Mouse (Mus musculus): Measurements from ENCODE around the gene Gm28036. TPM values are rescaled to one million over a fixed set of nuclear protein-coding genes. Genes with fewer than 3 reads are reported as not detected.

The Gm28036 gene
- 13.3 and 13.6 TPM in 2 replicates for polyA plus RNA-seq (2014; fragmentation: Nextera tagmentation; extraction: Ambion mirVana)

- no peak within 1 kb of the TSS for H3K9ac ChIP-seq (ENCODE audit: low read length)
- 94% methylated on average over 5 of the region's 5 CpGs for WGBS
- no peaks in the 10 kb centered on the region for H3K9me3 ChIP-seq (ENCODE audit: control insufficient read depth, low read length)
- H3K36me3 ChIP-seq (ENCODE audit: control insufficient read depth, insufficient read depth, low read length): peaks cover 39% of the 10 kb centered on the region
- DNase-seq (ENCODE audit: low spot score): no peak
- H3K27me3 ChIP-seq (replicated peaks; ENCODE audit: control insufficient read depth, insufficient read depth, low read length): no peaks in the 10 kb centered on the region
- no peaks in the 10 kb centered on the region for H3K4me1 ChIP-seq (replicated peaks; ENCODE audit: control insufficient read depth, insufficient read depth, low read length)
- H3K27ac ChIP-seq (ENCODE audit: low read depth): no peak within 1 kb of the TSS
- H3K4me3 ChIP-seq (ENCODE audit: low read depth, low read length): no peak within 1 kb of the TSS
- ATAC-seq (replicated peaks; ENCODE audit: low FRiP score, low TSS enrichment, low read depth): no peak
- no peak within 1 kb of the TSS for H3K4me2 ChIP-seq (ENCODE audit: low read length)
Measured at GRCm38 (mm10) chr2:156126992-156127391, at the start of gene Gm28036. TSS of gene Gm28036 (minus strand) at chr2:156127092.

GRCm38 (mm10) chr2:156166557-156166956 is 39.7 kb upstream of the Gm28036 start:
- Histone ChIP-seq H3K4me1 (replicated peaks; ENCODE audit: control insufficient read depth, insufficient read depth, low read length) (no peaks in the 10 kb centered on the region), H3K4me2 (ENCODE audit: low read length) (no peak overlapping the region), H3K27me3 (replicated peaks; ENCODE audit: control insufficient read depth, insufficient read depth, low read length) (no peaks in the 10 kb centered on the region), H3K27ac (ENCODE audit: low read depth) (no peak overlapping the region), H3K9me3 (ENCODE audit: control insufficient read depth, low read length) (no peaks in the 10 kb centered on the region), H3K36me3 (ENCODE audit: control insufficient read depth, insufficient read depth, low read length) (peaks cover 99% of the 10 kb centered on the region), H3K9ac (ENCODE audit: low read length) (no peak overlapping the region), H3K4me3 (ENCODE audit: low read depth, low read length) (no peak overlapping the region)
- 93% methylated on average over 5 of the region's 5 CpGs for WGBS
- ATAC-seq (replicated peaks; ENCODE audit: low FRiP score, low TSS enrichment, low read depth): no peak
- peak; percentile 47 for DNase-seq (ENCODE audit: low spot score)

GRCm38 (mm10) chr2:156165478-156165877 is 38.6 kb upstream of the Gm28036 start:
- Histone ChIP-seq H3K4me3 (ENCODE audit: low read depth, low read length) (no peak overlapping the region), H3K36me3 (ENCODE audit: control insufficient read depth, insufficient read depth, low read length) (peaks cover 98% of the 10 kb centered on the region), H3K9ac (ENCODE audit: low read length) (no peak overlapping the region), H3K27me3 (replicated peaks; ENCODE audit: control insufficient read depth, insufficient read depth, low read length) (no peaks in the 10 kb centered on the region), H3K9me3 (ENCODE audit: control insufficient read depth, low read length) (no peaks in the 10 kb centered on the region), H3K4me2 (ENCODE audit: low read length) (no peak overlapping the region), H3K4me1 (replicated peaks; ENCODE audit: control insufficient read depth, insufficient read depth, low read length) (no peaks in the 10 kb centered on the region), H3K27ac (ENCODE audit: low read depth) (no peak overlapping the region)
- no peak for ATAC-seq (replicated peaks; ENCODE audit: low FRiP score, low TSS enrichment, low read depth)
- 94% methylated on average over 1 of the region's 1 CpGs for WGBS
- DNase-seq (ENCODE audit: low spot score): no peak

GRCm38 (mm10) chr2:156151538-156151937 is 24.6 kb upstream of the Gm28036 start:
- Histone ChIP-seq H3K4me3 (ENCODE audit: low read depth, low read length) (no peak overlapping the region), H3K4me1 (replicated peaks; ENCODE audit: control insufficient read depth, insufficient read depth, low read length) (no peaks in the 10 kb centered on the region), H3K9ac (ENCODE audit: low read length) (no peak overlapping the region), H3K27ac (ENCODE audit: low read depth) (no peak overlapping the region), H3K9me3 (ENCODE audit: control insufficient read depth, low read length) (no peaks in the 10 kb centered on the region), H3K36me3 (ENCODE audit: control insufficient read depth, insufficient read depth, low read length) (peaks cover 91% of the 10 kb centered on the region), H3K4me2 (ENCODE audit: low read length) (no peak overlapping the region), H3K27me3 (replicated peaks; ENCODE audit: control insufficient read depth, insufficient read depth, low read length) (no peaks in the 10 kb centered on the region)
- ATAC-seq (replicated peaks; ENCODE audit: low FRiP score, low TSS enrichment, low read depth) (no peak), DNase-seq (ENCODE audit: low spot score) (no peak)

GRCm38 (mm10) chr2:156147316-156147915 is 20.5 kb upstream of the Gm28036 start:
- Histone ChIP-seq H3K27me3 (replicated peaks; ENCODE audit: control insufficient read depth, insufficient read depth, low read length) (no peaks in the 10 kb centered on the region), H3K27ac (ENCODE audit: low read depth) (no peak overlapping the region), H3K36me3 (ENCODE audit: control insufficient read depth, insufficient read depth, low read length) (peaks cover 63% of the 10 kb centered on the region), H3K9me3 (ENCODE audit: control insufficient read depth, low read length) (no peaks in the 10 kb centered on the region), H3K4me3 (ENCODE audit: low read depth, low read length) (no peak overlapping the region), H3K9ac (ENCODE audit: low read length) (no peak overlapping the region), H3K4me2 (ENCODE audit: low read length) (no peak overlapping the region), H3K4me1 (replicated peaks; ENCODE audit: control insufficient read depth, insufficient read depth, low read length) (peaks cover 5% of the 10 kb centered on the region; the same call in 1 of the 2 replicates)
- DNase-seq (ENCODE audit: low spot score) (no peak), ATAC-seq (replicated peaks; ENCODE audit: low FRiP score, low TSS enrichment, low read depth) (no peak)
- 81% methylated on average over 3 of the region's 3 CpGs for WGBS

- WGBS: 69% methylated on average over 5 of the region's 5 CpGs
- no peak overlapping the region for H3K9ac ChIP-seq (ENCODE audit: low read length)
- H3K27ac ChIP-seq (ENCODE audit: low read depth): no peak overlapping the region
- ATAC-seq (replicated peaks; ENCODE audit: low FRiP score, low TSS enrichment, low read depth) (no peak), DNase-seq (ENCODE audit: low spot score) (no peak)
- no peak overlapping the region for H3K4me2 ChIP-seq (ENCODE audit: low read length)
- peaks cover 5% of the 10 kb centered on the region; the same call in 1 of the 2 replicates for H3K4me1 ChIP-seq (replicated peaks; ENCODE audit: control insufficient read depth, insufficient read depth, low read length)
- H3K27me3 ChIP-seq (replicated peaks; ENCODE audit: control insufficient read depth, insufficient read depth, low read length): no peaks in the 10 kb centered on the region
- no peaks in the 10 kb centered on the region for H3K9me3 ChIP-seq (ENCODE audit: control insufficient read depth, low read length)
- H3K36me3 ChIP-seq (ENCODE audit: control insufficient read depth, insufficient read depth, low read length): peaks cover 54% of the 10 kb centered on the region
- H3K4me3 ChIP-seq (ENCODE audit: low read depth, low read length): no peak overlapping the region
Measured at GRCm38 (mm10) chr2:156146272-156146989, 19.5 kb upstream of the Gm28036 start.

- no peak for DNase-seq (ENCODE audit: low spot score)
- 62% methylated on average over 11 of the region's 11 CpGs for WGBS
- peaks cover 46% of the 10 kb centered on the region for H3K36me3 ChIP-seq (ENCODE audit: control insufficient read depth, insufficient read depth, low read length)
- H3K27me3 ChIP-seq (replicated peaks; ENCODE audit: control insufficient read depth, insufficient read depth, low read length): no peaks in the 10 kb centered on the region
- no peak for ATAC-seq (replicated peaks; ENCODE audit: low FRiP score, low TSS enrichment, low read depth)
- H3K9me3 ChIP-seq (ENCODE audit: control insufficient read depth, low read length): no peaks in the 10 kb centered on the region
- H3K4me1 ChIP-seq (replicated peaks; ENCODE audit: control insufficient read depth, insufficient read depth, low read length): peaks cover 5% of the 10 kb centered on the region; the same call in 1 of the 2 replicates
- H3K4me2 ChIP-seq (ENCODE audit: low read length): peak overlapping the region; percentile 81
- H3K4me3 ChIP-seq (ENCODE audit: low read depth, low read length): no peak overlapping the region
- no peak overlapping the region for H3K27ac ChIP-seq (ENCODE audit: low read depth)
- H3K9ac ChIP-seq (ENCODE audit: low read length): no peak overlapping the region; the same call in 1 of the 2 replicates
Measured at GRCm38 (mm10) chr2:156145486-156146130, 18.7 kb upstream of the Gm28036 start.

- Histone ChIP-seq H3K4me1 (replicated peaks; ENCODE audit: control insufficient read depth, insufficient read depth, low read length) (peaks cover 5% of the 10 kb centered on the region; the same call in 1 of the 2 replicates), H3K9ac (ENCODE audit: low read length) (peak within 1 kb of the TSS; percentile 86), H3K36me3 (ENCODE audit: control insufficient read depth, insufficient read depth, low read length) (peaks cover 32% of the 10 kb centered on the region), H3K4me3 (ENCODE audit: low read depth, low read length) (peak within 1 kb of the TSS; percentile 83), H3K4me2 (ENCODE audit: low read length) (peak within 1 kb of the TSS; percentile 81), H3K27ac (ENCODE audit: low read depth) (peak within 1 kb of the TSS; percentile 88), H3K27me3 (replicated peaks; ENCODE audit: control insufficient read depth, insufficient read depth, low read length) (no peaks in the 10 kb centered on the region), H3K9me3 (ENCODE audit: control insufficient read depth, low read length) (no peaks in the 10 kb centered on the region)
- ATAC-seq (replicated peaks; ENCODE audit: low FRiP score, low TSS enrichment, low read depth) (peak; percentile 95), DNase-seq (ENCODE audit: low spot score) (peak; percentile 95)
- 0% methylated on average over 69 of the region's 70 CpGs for WGBS
Measured at GRCm38 (mm10) chr2:156143953-156144724, 17.2 kb upstream of the Gm28036 start, which contains the start of the genes Romo1 and Nfs1. TSS of gene Romo1 (plus strand) at chr2:156144039. TSS of gene Nfs1 (minus strand) at chr2:156144186.

All from intestine, embryonic 14.5 days (tissue).